Mouse (Mus musculus) heart, adult 11 months (tissue): ENCODE data around the gene Tpst2.

Source experiments
- DNase-seq: peaks from one replicate; pipeline ENCODE4 v3.0.0; 2022

The Tpst2 gene

GRCm38 (mm10) chr5:112342463-112343204, 66.1 kb downstream of the Tpst2 start, which contains the start of the genes Srrd and Hps4:
TSS of gene Srrd (minus strand) at chr5:112343040.
TSS of gene Hps4 (plus strand) at chr5:112343083.
- DNase-seq: peak; percentile 97

GRCm38 (mm10) chr5:112343205-112343595, 66.7 kb downstream of the Tpst2 start:
- no peak for DNase-seq

- DNase-seq: no peak
These were observed 67.8 kb downstream of the Tpst2 start for GRCm38 (mm10) chr5:112344092-112344960.

GRCm38 (mm10) chr5:112346211-112346965, 69.9 kb downstream of the Tpst2 start:
- DNase-seq: peak; percentile 97

GRCm38 (mm10) chr5:112349169-112349568, 72.7 kb downstream of the Tpst2 start:
- DNase-seq: no peak

GRCm38 (mm10) chr5:112355493-112355892, 79.0 kb downstream of the Tpst2 start:
- peak; percentile 94 for DNase-seq

GRCm38 (mm10) chr5:112355910-112356309, 79.4 kb downstream of the Tpst2 start, which contains the start of gene Gm6583:
TSS of gene Gm6583 (minus strand) at chr5:112356033.
- no peak for DNase-seq

GRCm38 (mm10) chr5:112356322-112356721, 79.8 kb downstream of the Tpst2 start:
- DNase-seq: peak; percentile 96

GRCm38 (mm10) chr5:112359520-112359919, 83.0 kb downstream of the Tpst2 start:
- DNase-seq: no peak

GRCm38 (mm10) chr5:112360077-112360476, 83.6 kb downstream of the Tpst2 start:
- no peak for DNase-seq

- DNase-seq: no peak
These were observed 87.8 kb downstream of the Tpst2 start for GRCm38 (mm10) chr5:112364184-112364797.
